Mouse (Mus musculus): ENCODE results near the gene Slc2a12. TPM values are rescaled to one million over a fixed set of nuclear protein-coding genes. Genes with fewer than 3 reads are reported as not detected.

The Slc2a12 gene
- total and polyA plus RNA-seq, 3 experiments: 0.01 to 0.35 TPM; not detected in 1

DNA sequence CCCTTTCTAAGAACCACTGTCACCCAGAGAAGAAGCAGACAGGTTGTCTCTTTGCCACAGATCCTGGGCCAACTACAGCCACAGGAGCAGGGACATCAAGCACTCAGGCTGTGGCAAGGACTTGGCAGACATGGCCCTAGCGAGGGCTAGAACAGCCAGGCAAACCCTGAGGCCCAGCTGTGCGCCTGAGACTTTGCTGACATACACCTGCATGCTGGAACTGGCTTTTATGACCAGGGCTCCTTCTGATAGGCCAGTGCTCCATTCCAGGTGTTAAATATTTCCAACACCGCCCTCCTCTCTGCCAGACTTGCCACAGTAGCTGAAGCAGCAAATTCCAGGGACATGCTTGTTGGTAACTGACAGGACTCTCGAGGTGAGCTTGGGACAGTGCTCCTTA is 3.9 kb downstream of the Slc2a12 start:
- no peak overlapping the region for H3K4me3 ChIP-seq (ENCODE audit: control insufficient read depth in 1 of 2, insufficient read depth in 1 of 2, low read depth in 2 of 2, low read length in 2 of 2)
- H3K79me2 ChIP-seq (ENCODE audit: control insufficient read depth, insufficient read depth, low read length, poor library complexity): no peaks in the 10 kb centered on the region
- DNase-seq (ENCODE audit: low read depth, low spot score): no peak
- H3K27me3 ChIP-seq (ENCODE audit: control insufficient read depth in 1 of 2, insufficient read depth in 2 of 2, low read length in 2 of 2): no peaks in the 10 kb centered on the region; a peak in 2 of 4 replicates
- no peaks in the 10 kb centered on the region for H3K4me1 ChIP-seq (ENCODE audit: control insufficient read depth in 1 of 2, insufficient read depth in 2 of 2, low read length in 2 of 2)
- H3K9ac ChIP-seq (ENCODE audit: control insufficient read depth, low read depth, low read length, poor library complexity, severe bottlenecking): no peak overlapping the region
- H3K9me3 ChIP-seq (replicated peaks; ENCODE audit: insufficient read depth, low read length): no peaks in the 10 kb centered on the region
- no peaks in the 10 kb centered on the region for H3K36me3 ChIP-seq (ENCODE audit: control insufficient read depth in 1 of 2, insufficient read depth in 2 of 2, low read length in 2 of 2)
- H3K27ac ChIP-seq (ENCODE audit: control insufficient read depth, low read depth, low read length): no peak overlapping the region
- TF ChIP-seq E2F4 (IDR thresholded peaks at IDR 0.05; ENCODE audit: borderline replicate concordance, low read depth, low read length) (no peak), POLR2AphosphoS2 (IDR thresholded peaks at IDR 0.05; ENCODE audit: low read length) (no peak), RCOR1 (IDR thresholded peaks at IDR 0.05; ENCODE audit: low read depth, low read length) (no peak)

- DNase-seq (ENCODE audit: low read depth, low spot score): no peak
- H3K9me3 ChIP-seq (replicated peaks; ENCODE audit: insufficient read depth, low read length): no peaks in the 10 kb centered on the region
- no peak overlapping the region for H3K4me3 ChIP-seq (ENCODE audit: control insufficient read depth in 1 of 2, insufficient read depth in 1 of 2, low read depth in 2 of 2, low read length in 2 of 2)
- no peak overlapping the region for H3K27ac ChIP-seq (ENCODE audit: control insufficient read depth, low read depth, low read length)
- H3K4me1 ChIP-seq (ENCODE audit: control insufficient read depth in 1 of 2, insufficient read depth in 2 of 2, low read length in 2 of 2): no peaks in the 10 kb centered on the region
- H3K36me3 ChIP-seq (ENCODE audit: control insufficient read depth in 1 of 2, insufficient read depth in 2 of 2, low read length in 2 of 2): no peaks in the 10 kb centered on the region
- H3K27me3 ChIP-seq (ENCODE audit: control insufficient read depth in 1 of 2, insufficient read depth in 2 of 2, low read length in 2 of 2): no peaks in the 10 kb centered on the region; a peak in 3 of 4 replicates
- TF ChIP-seq JUND (IDR thresholded peaks at IDR 0.05; ENCODE audit: low read depth, low read length) (no peak), SMC3 (IDR thresholded peaks at IDR 0.05; ENCODE audit: low read depth, low read length) (no peak), POLR2AphosphoS2 (IDR thresholded peaks at IDR 0.05; ENCODE audit: low read length) (no peak), KAT2A (conservative IDR thresholded peaks at IDR 0.05; ENCODE audit: low read depth, low read length) (no peak), MXI1 (IDR thresholded peaks at IDR 0.05; ENCODE audit: low read depth, low read length) (no peak), ZC3H11A (IDR thresholded peaks at IDR 0.05; ENCODE audit: low read depth, low read length) (no peak), CTCF (IDR thresholded peaks at IDR 0.05 in 2 of 3, conservative IDR thresholded peaks at IDR 0.05 in 1 of 3; ENCODE audit: control insufficient read depth in 1 of 3, insufficient read depth in 1 of 3, low read depth in 2 of 3, low read length in 3 of 3, poor library complexity in 1 of 3, severe bottlenecking in 1 of 3) (no peak), USF2 (IDR thresholded peaks at IDR 0.05; ENCODE audit: borderline replicate concordance in 1 of 2, insufficient read depth in 1 of 2, low read depth in 1 of 2, low read length in 2 of 2) (no peak), ETS1 (IDR thresholded peaks at IDR 0.05; ENCODE audit: low read depth, low read length) (no peak), MYB (IDR thresholded peaks at IDR 0.05; ENCODE audit: low read depth, low read length) (no peak), UBTF (IDR thresholded peaks at IDR 0.05; ENCODE audit: borderline replicate concordance, insufficient read depth, low read depth, low read length) (no peak), NRF1 (IDR thresholded peaks at IDR 0.05; ENCODE audit: insufficient read depth, low read depth, low read length, poor library complexity, severe bottlenecking) (no peak), MEF2A (IDR thresholded peaks at IDR 0.05; ENCODE audit: extremely low read depth, insufficient replicate concordance, low read depth, low read length, poor library complexity, severe bottlenecking) (no peak)
- no peaks in the 10 kb centered on the region for H3K79me2 ChIP-seq (ENCODE audit: control insufficient read depth, insufficient read depth, low read length, poor library complexity)
- H3K9ac ChIP-seq (ENCODE audit: control insufficient read depth, low read depth, low read length, poor library complexity, severe bottlenecking): no peak overlapping the region
Measured at GRCm38 (mm10) chr10:22653820-22654219, 9.0 kb downstream of the Slc2a12 start.

All from MEL (cell line).